Mouse (Mus musculus) bone marrow macrophage, adult 2 months (primary cell): ENCODE measurements around the gene Dtx4. TPM values are rescaled to one million over a fixed set of nuclear protein-coding genes. Genes with fewer than 3 reads are reported as not detected.
A peak's percentile ranks its signal among the peaks of the same experiment; 100 is the strongest.

Experiments used
- H3K27ac ChIP-seq: 2 replicates; pipeline ENCODE4 v1.5.1; 2012; ENCODE audit warnings: low read depth, low read length; ENCODE audit not compliant: insufficient read depth
- H3K4me1 ChIP-seq: 2 replicates; pipeline ENCODE4 v1.6.1; 2012; ENCODE audit warnings: low read length; ENCODE audit not compliant: control insufficient read depth, insufficient read depth
- H3K4me3 ChIP-seq: 2 replicates; pipeline ENCODE4 v1.5.1; 2012; ENCODE audit warnings: mild to moderate bottlenecking, low read length, moderate library complexity; ENCODE audit not compliant: insufficient read depth
- CTCF ChIP-seq: IDR thresholded peaks from 2 replicates; pipeline ENCODE4 v1.5.1; 2012; ENCODE audit warnings: low read depth, mild to moderate bottlenecking, low read length, moderate library complexity
- POLR2A ChIP-seq: IDR thresholded peaks from 2 replicates; pipeline ENCODE4 v1.6.1; 2012; ENCODE audit warnings: mild to moderate bottlenecking, low read depth, low read length, borderline replicate concordance
- polyA plus RNA-seq: library from polyadenylated mRNA; stranded (reverse); fragments of >200 nt; gene quantifications from 2 replicates; pipeline ENCODE4 v1.2.4, GENCODE M21; 2012; ENCODE audit not compliant: missing spikeins, insufficient read depth, insufficient read length

Gene Dtx4
- polyA plus RNA-seq, 1 experiment, result 19.3 TPM

GRCm38 (mm10) chr19:12485631-12486030 lies 15.6 kb downstream of the Dtx4 start:
- H3K27ac ChIP-seq, result no peak overlapping the region
- no peak for TF ChIP-seq POLR2A
- no peak for TF ChIP-seq CTCF
- H3K4me3 ChIP-seq, result no peak overlapping the region
- peaks cover 32% of the 10 kb centered on the region for H3K4me1 ChIP-seq

- TF ChIP-seq POLR2A (no peak), CTCF (no peak)
- H3K27ac ChIP-seq, result no peak overlapping the region
- peaks cover 32% of the 10 kb centered on the region for H3K4me1 ChIP-seq
- no peak overlapping the region for H3K4me3 ChIP-seq
These were observed 16.0 kb downstream of the Dtx4 start for GRCm38 (mm10) chr19:12485223-12485622.

- Histone ChIP-seq H3K4me1 (peaks cover 35% of the 10 kb centered on the region), H3K4me3 (no peak overlapping the region), H3K27ac (no peak overlapping the region)
- TF ChIP-seq POLR2A (no peak), CTCF (no peak)
These were observed 17.0 kb downstream of the Dtx4 start for GRCm38 (mm10) chr19:12484210-12484609.

- peaks cover 39% of the 10 kb centered on the region for H3K4me1 ChIP-seq
- H3K27ac ChIP-seq, result no peak overlapping the region
- TF ChIP-seq CTCF, result no peak
- no peak for TF ChIP-seq POLR2A
- H3K4me3 ChIP-seq, result no peak overlapping the region
These were observed 17.5 kb downstream of the Dtx4 start for GRCm38 (mm10) chr19:12483782-12484181.

- TF ChIP-seq POLR2A (no peak), CTCF (no peak)
- H3K4me3 ChIP-seq, result no peak overlapping the region
- H3K27ac ChIP-seq, result peak overlapping the region; percentile 26; the same call in 1 of the 2 replicates
- H3K4me1 ChIP-seq, result peaks cover 48% of the 10 kb centered on the region
These were observed 22.9 kb downstream of the Dtx4 start for GRCm38 (mm10) chr19:12478369-12478768.

- TF ChIP-seq CTCF (no peak), POLR2A (no peak)
- no peak overlapping the region for H3K27ac ChIP-seq
- no peak overlapping the region for H3K4me3 ChIP-seq
- H3K4me1 ChIP-seq, result peaks cover 61% of the 10 kb centered on the region
These were observed 24.5 kb downstream of the Dtx4 start for GRCm38 (mm10) chr19:12476721-12477270.

- Histone ChIP-seq H3K4me1 (peaks cover 71% of the 10 kb centered on the region), H3K4me3 (peak overlapping the region; percentile 41), H3K27ac (peak overlapping the region; percentile 65)
- TF ChIP-seq CTCF, result no peak
- no peak for TF ChIP-seq POLR2A
These were observed 25.6 kb downstream of the Dtx4 start for GRCm38 (mm10) chr19:12475380-12476250.

- TF ChIP-seq CTCF (no peak), POLR2A (no peak)
- peaks cover 70% of the 10 kb centered on the region for H3K4me1 ChIP-seq
- H3K27ac ChIP-seq, result peak overlapping the region; percentile 28; the same call in 1 of the 2 replicates
These were observed 27.3 kb downstream of the Dtx4 start for GRCm38 (mm10) chr19:12473951-12474350.

GRCm38 (mm10) chr19:12473201-12473641 lies 28.0 kb downstream of the Dtx4 start:
- no peak overlapping the region for H3K4me3 ChIP-seq
- H3K4me1 ChIP-seq, result peaks cover 69% of the 10 kb centered on the region
- peak overlapping the region; percentile 50 for H3K27ac ChIP-seq
- TF ChIP-seq POLR2A (no peak), CTCF (no peak)

More at GRCm38 (mm10) chr19:12473951-12474350, 27.3 kb downstream of the Dtx4 start:
- no peak overlapping the region for H3K4me3 ChIP-seq

- Histone ChIP-seq H3K4me1 (peaks cover 64% of the 10 kb centered on the region), H3K4me3 (no peak overlapping the region), H3K27ac (peak overlapping the region; percentile 50)
- TF ChIP-seq CTCF (no peak), POLR2A (no peak)
These were observed 28.8 kb downstream of the Dtx4 start for GRCm38 (mm10) chr19:12472381-12472976.
